Mouse (Mus musculus) ES-Bruce4 (cell line): ENCODE results near the gene Mrgbp. TPM values are rescaled to one million over a fixed set of nuclear protein-coding genes. Genes with fewer than 3 reads are reported as not detected.

Source experiments
- H3K27ac ChIP-seq: 2 replicates; pipeline ENCODE4 v1.5.1; 2012; ENCODE audit warnings: low read length, inconsistent platforms; ENCODE audit not compliant: insufficient read depth
- H3K27me3 ChIP-seq: 2 replicates; pipeline ENCODE4 v1.6.1; 2012; ENCODE audit warnings: mild to moderate bottlenecking, low read length, inconsistent platforms; ENCODE audit not compliant: control insufficient read depth, poor library complexity, insufficient read depth, severe bottlenecking
- H3K36me3 ChIP-seq: 2 replicates; pipeline ENCODE4 v1.6.1; 2012; ENCODE audit warnings: inconsistent platforms, mild to moderate bottlenecking, low read length, moderate library complexity; ENCODE audit not compliant: control insufficient read depth, poor library complexity, insufficient read depth, severe bottlenecking
- H3K4me1 ChIP-seq: one replicate; pipeline ENCODE4 v1.8.1; 2011; ENCODE audit warnings: low read length; ENCODE audit not compliant: control insufficient read depth, insufficient read depth
- H3K4me3 ChIP-seq: 2 replicates; pipeline ENCODE4 v1.5.1; 2011; ENCODE audit warnings: low read depth, mild to moderate bottlenecking, low read length
- H3K9ac ChIP-seq: 2 replicates; pipeline ENCODE4 v1.6.1; 2012; ENCODE audit warnings: low read depth, mild to moderate bottlenecking, inconsistent platforms; ENCODE audit not compliant: poor library complexity, severe bottlenecking
- H3K9me3 ChIP-seq: replicated peaks from 2 replicates; pipeline ENCODE4 v1.6.1; 2012; ENCODE audit warnings: mild to moderate bottlenecking, low read length, inconsistent platforms; ENCODE audit not compliant: control insufficient read depth, poor library complexity, insufficient read depth, severe bottlenecking
- CTCF ChIP-seq: IDR thresholded peaks from one replicate; pipeline ENCODE4 v1.8.1; 2011; ENCODE audit warnings: low read depth, low read length
- EP300 ChIP-seq: IDR thresholded peaks from 2 replicates; pipeline ENCODE4 v1.6.1; 2011; ENCODE audit warnings: low read depth, low read length; ENCODE audit not compliant: insufficient read depth
- POLR2A ChIP-seq: IDR thresholded peaks from one replicate; pipeline ENCODE4 v1.8.1; 2011; ENCODE audit warnings: low read length; ENCODE audit not compliant: insufficient read depth
- polyA plus RNA-seq: library from polyadenylated mRNA; stranded (reverse); fragments of >200 nt; gene quantifications from 2 replicates; pipeline ENCODE4 v1.2.4, GENCODE M21; 2011; ENCODE audit warnings: low read depth; ENCODE audit not compliant: missing spikeins, insufficient read depth, insufficient read length

Mrgbp gene
- polyA plus RNA-seq, 1 experiment, result 22.3 TPM

DNA sequence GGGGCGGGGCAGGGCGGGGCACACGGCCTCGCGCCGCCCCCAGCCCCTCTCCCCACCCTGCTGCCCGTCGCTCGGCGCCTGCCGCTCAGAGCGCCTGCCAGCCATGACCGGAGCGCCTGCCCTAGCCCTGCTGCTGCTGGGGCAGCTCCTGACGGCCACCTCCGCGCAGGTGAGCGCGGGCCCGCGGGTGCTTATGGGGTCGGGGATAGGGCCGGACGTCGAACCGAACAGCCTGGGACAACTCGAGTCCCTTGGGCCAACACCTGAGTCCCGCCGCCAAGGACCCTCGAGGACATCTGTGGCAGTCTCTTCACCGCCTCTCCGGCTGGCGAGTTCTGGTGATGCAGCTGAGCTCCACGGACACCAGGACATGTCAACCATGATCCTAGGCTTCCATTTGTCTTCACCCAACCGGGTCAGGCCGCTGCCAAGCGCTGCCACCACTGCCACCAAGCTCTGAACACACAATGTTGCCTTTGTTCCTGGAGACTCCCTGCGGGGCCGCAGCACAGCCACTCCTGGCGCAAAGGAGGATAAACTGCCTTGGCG, 17.1 kb downstream of the Mrgbp start:
- Histone ChIP-seq H3K9me3 (no peaks in the 10 kb centered on the region), H3K9ac (peak overlapping the region; percentile 22; the same call in 1 of the 2 replicates), H3K27ac (no peak overlapping the region), H3K36me3 (0 out of 2 replicates have a peak, but pooled peaks cover 4% of the 10 kb centered on the region), H3K4me3 (peak overlapping the region; percentile 57), H3K27me3 (no peaks in the 10 kb centered on the region), H3K4me1 (peaks cover 2% of the 10 kb centered on the region)
- TF ChIP-seq CTCF (no peak), EP300 (no peak), POLR2A (no peak)

DNA sequence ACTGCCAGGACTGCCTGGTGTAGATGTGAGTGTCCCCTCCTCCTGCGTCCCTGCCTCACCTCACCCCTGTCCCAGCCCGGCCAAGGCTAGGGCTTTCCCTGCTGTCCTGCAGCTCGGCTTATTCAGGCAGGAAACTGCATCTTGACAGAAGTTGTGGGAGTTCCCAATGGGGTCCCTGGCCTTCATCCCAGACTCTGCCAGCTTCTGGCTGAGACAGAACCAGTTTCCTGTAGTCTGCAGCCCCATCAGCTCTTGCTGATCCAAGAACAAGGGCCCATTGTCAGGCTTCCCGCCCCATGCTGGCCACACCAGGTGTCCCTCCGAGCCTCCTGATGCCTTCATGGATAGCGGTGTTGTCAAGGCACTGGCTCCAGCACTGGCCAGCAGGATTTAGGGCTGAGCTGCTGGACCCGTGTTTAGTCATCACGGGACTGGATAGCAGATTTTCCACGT, 19.5 kb downstream of the Mrgbp start:
- Histone ChIP-seq H3K4me3 (no peak overlapping the region), H3K36me3 (no peaks in the 10 kb centered on the region), H3K9me3 (no peaks in the 10 kb centered on the region), H3K9ac (no peak overlapping the region), H3K4me1 (peaks cover 8% of the 10 kb centered on the region), H3K27ac (no peak overlapping the region), H3K27me3 (no peaks in the 10 kb centered on the region)
- no peak for TF ChIP-seq EP300
- TF ChIP-seq CTCF, result no peak
- no peak for TF ChIP-seq POLR2A

DNA sequence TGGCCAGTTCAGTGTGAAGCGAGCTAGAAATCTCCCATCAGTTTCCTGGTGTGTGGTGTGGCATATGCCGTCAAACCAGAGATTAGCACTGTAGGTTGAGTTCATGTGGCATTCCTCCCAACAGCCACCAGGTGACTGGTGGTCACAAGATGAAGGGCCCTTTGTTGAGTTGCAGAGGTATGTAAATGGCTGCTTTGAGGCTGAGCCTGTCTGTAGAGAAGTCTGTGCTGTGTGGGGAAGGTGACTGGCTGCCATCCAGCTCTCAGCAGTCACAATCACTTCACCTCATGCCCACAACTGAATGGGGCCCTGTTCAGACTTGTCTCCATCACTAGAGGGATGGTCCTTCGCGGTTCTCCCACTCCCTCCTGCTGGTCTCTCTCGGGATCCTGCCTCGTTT, 23.7 kb downstream of the Mrgbp start:
- TF ChIP-seq CTCF, result no peak
- TF ChIP-seq POLR2A, result no peak
- no peak for TF ChIP-seq EP300
- no peaks in the 10 kb centered on the region for H3K9me3 ChIP-seq
- peaks cover 7% of the 10 kb centered on the region for H3K4me1 ChIP-seq
- H3K9ac ChIP-seq, result no peak overlapping the region
- H3K36me3 ChIP-seq, result no peaks in the 10 kb centered on the region
- no peaks in the 10 kb centered on the region for H3K27me3 ChIP-seq
- no peak overlapping the region for H3K27ac ChIP-seq
- no peak overlapping the region for H3K4me3 ChIP-seq

- Histone ChIP-seq H3K9ac (no peak overlapping the region), H3K27ac (no peak overlapping the region), H3K36me3 (no peaks in the 10 kb centered on the region), H3K4me1 (no peaks in the 10 kb centered on the region), H3K4me3 (no peak overlapping the region), H3K27me3 (no peaks in the 10 kb centered on the region), H3K9me3 (no peaks in the 10 kb centered on the region)
- TF ChIP-seq EP300, result no peak
These were observed 29.2 kb downstream of the Mrgbp start for GRCm38 (mm10) chr2:180610283-180610682.

DNA sequence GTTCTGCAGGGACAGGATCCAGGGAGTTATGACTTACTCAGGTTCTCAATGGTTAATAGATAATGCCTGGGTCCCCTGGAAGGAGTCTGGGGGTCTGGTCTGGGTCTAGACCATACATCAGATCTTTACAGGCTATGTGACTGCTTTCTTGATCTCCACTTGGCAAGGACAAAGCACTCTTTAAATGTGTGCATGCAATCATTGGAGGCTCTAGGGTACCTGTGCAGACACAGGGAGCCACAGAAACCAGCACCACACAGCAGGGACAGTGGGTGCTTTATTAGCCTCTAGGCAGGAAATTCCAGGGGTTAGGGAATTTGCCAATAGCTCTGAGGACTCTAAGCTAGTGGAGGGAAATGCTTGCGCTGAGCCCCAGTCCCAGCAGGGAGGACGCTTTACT, 30.8 kb downstream of the Mrgbp start:
- Histone ChIP-seq H3K27ac (no peak overlapping the region), H3K36me3 (no peaks in the 10 kb centered on the region), H3K9ac (no peak overlapping the region), H3K4me3 (no peak overlapping the region), H3K27me3 (no peaks in the 10 kb centered on the region), H3K9me3 (no peaks in the 10 kb centered on the region), H3K4me1 (no peaks in the 10 kb centered on the region)
- TF ChIP-seq POLR2A (no peak), EP300 (no peak), CTCF (no peak)

Other genes with a start within 250 kb of the Mrgbp start
- gene Gata5, start 246.6 kb upstream of the Mrgbp start, polyA plus RNA-seq, result 0.53 TPM in 1 of 2 replicates, not detected in the other
- gene Slco4a1, start 125.1 kb upstream of the Mrgbp start, polyA plus RNA-seq, result 11.9 and 14.5 TPM in 2 replicates
- not detected in 2 replicates for gene Ntsr1, start 81.3 kb upstream of the Mrgbp start, polyA plus RNA-seq
- 47.3 and 56.6 TPM in 2 replicates for gene Ogfr, start 7.9 kb downstream of the Mrgbp start, polyA plus RNA-seq
- gene Col9a3, start 16.5 kb downstream of the Mrgbp start, polyA plus RNA-seq, result 1.9 and 3.7 TPM in 2 replicates
- 34.4 and 37.5 TPM in 2 replicates for gene Tcfl5, start 61.4 kb downstream of the Mrgbp start, polyA plus RNA-seq
- gene Dido1, start 128.7 kb downstream of the Mrgbp start, polyA plus RNA-seq, result 62.5 and 67.8 TPM in 2 replicates
- 78.5 and 81.4 TPM in 2 replicates for gene Gid8, start 128.8 kb downstream of the Mrgbp start, polyA plus RNA-seq
- 20.2 and 22.6 TPM in 2 replicates for gene Slc17a9, start 144.0 kb downstream of the Mrgbp start, polyA plus RNA-seq
- not detected in 2 replicates for gene Bhlhe23, start 195.6 kb downstream of the Mrgbp start, polyA plus RNA-seq